Mouse (Mus musculus) lung, embryonic 14.5 days (tissue): ENCODE results near the gene Itgb1bp1. TPM values are rescaled to one million over a fixed set of nuclear protein-coding genes. Genes with fewer than 3 reads are reported as not detected.

Experiments
- ATAC-seq: fragments of 200-750 bp; cut with Nextera tagmentation; 2 replicates; pipeline ENCODE4 v1.8.0; 2017; ENCODE audit warnings: mild to moderate bottlenecking, moderate TSS enrichment, moderate library complexity; ENCODE audit not compliant: insufficient read depth
- DNase-seq: peaks from one replicate; pipeline ENCODE4 v3.0.0-alpha.2; 2015
- H3K27ac ChIP-seq: fragments of 300-500 bp; sonication (generic); 2 replicates; pipeline ENCODE4 v1.5.1; 2014; ENCODE audit warnings: low read depth, mild to moderate bottlenecking, moderate library complexity
- H3K27me3 ChIP-seq: fragments of 300-500 bp; sonication (generic); 2 replicates; pipeline ENCODE4 v1.6.1; 2014; ENCODE audit warnings: low read length, control low read depth; ENCODE audit not compliant: insufficient read depth
- H3K36me3 ChIP-seq: fragments of 300-500 bp; sonication (generic); 2 replicates; pipeline ENCODE4 v1.6.1; 2014; ENCODE audit warnings: control low read depth; ENCODE audit not compliant: insufficient read depth
- H3K4me1 ChIP-seq: fragments of 300-500 bp; sonication (generic); 2 replicates; pipeline ENCODE4 v1.6.1; 2014; ENCODE audit warnings: antibody characterized with exemption, control low read depth; ENCODE audit not compliant: insufficient read depth
- H3K4me2 ChIP-seq: fragments of 300-500 bp; sonication (generic); 2 replicates; pipeline ENCODE4 v1.6.1; 2014; ENCODE audit warnings: mild to moderate bottlenecking
- H3K4me3 ChIP-seq: fragments of 300-500 bp; sonication (generic); 2 replicates; pipeline ENCODE4 v1.5.1; 2014; ENCODE audit warnings: low read depth, low read length
- H3K9ac ChIP-seq: fragments of 300-500 bp; sonication (generic); 2 replicates; pipeline ENCODE4 v1.6.1; 2014
- H3K9me3 ChIP-seq: fragments of 300-500 bp; sonication (generic); 2 replicates; pipeline ENCODE4 v1.6.1; 2016; ENCODE audit warnings: low read depth, low read length, control low read depth
- CTCF ChIP-seq: IDR thresholded peaks from 2 replicates; pipeline ENCODE4 v1.5.1; 2016; ENCODE audit warnings: antibody characterized with exemption, low read depth
- WGBS: fragments of 180-500 bp; shearing (Covaris S2); extraction: QIAGEN DNeasy Blood & Tissue Kit; methylation state at CpG from one replicate; pipeline ENCODE4 v1.1.7; 2014; 5-methylcytosine and 5-hydroxymethylcytosine counted together
- polyA plus RNA-seq: library from polyadenylated mRNA; unstranded; fragments of >200 nt; fragmentation: Nextera tagmentation; extraction: Ambion mirVana; gene quantifications from 2 replicates; pipeline ENCODE4 v1.2.1, GENCODE M21; 2014

The Itgb1bp1 gene
- polyA plus RNA-seq, 1 experiment from 2014 or later: 49.2 TPM

DNA sequence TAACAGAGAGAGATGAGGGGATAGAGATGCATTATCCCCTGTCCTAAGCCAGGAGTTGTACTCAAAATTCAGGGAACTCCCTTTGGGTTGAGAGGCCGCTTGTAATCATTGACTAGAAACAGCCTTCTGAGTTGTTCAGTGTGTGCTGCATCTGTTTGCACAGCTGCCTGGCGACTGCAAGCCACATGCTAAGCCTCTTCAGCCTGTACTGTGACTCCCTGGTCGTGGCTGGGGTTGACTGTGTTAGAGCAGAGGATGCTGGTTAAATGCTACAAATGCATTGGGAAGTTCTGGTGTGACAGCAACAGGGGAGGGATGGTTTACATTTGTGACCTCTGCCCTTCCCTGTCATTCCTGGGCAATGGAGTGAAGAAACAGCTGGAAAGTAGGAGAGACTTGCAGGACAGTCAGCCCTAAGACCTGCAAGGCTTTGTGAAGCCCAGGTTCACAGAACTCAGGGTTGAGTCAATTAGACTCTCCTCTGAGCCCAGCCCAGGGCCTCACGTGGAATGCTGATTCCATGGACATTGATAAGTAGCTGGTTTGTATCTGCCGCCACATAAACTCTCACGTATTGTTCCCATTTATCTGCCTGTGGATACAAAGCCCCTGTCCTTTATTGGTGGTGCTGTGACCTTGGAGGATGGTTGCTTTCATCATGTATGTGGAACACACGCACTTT, 38.2 kb downstream of the Itgb1bp1 start:
- Histone ChIP-seq H3K4me1 (no peaks in the 10 kb centered on the region), H3K9me3 (no peaks in the 10 kb centered on the region), H3K9ac (no peak overlapping the region), H3K27me3 (no peaks in the 10 kb centered on the region), H3K27ac (no peak overlapping the region), H3K36me3 (peaks cover 62% of the 10 kb centered on the region), H3K4me3 (no peak overlapping the region), H3K4me2 (no peak overlapping the region)
- ATAC-seq (no peak), DNase-seq (no peak)
- no peak for TF ChIP-seq CTCF
- WGBS: 71% methylated on average over 7 of the region's 7 CpGs

DNA sequence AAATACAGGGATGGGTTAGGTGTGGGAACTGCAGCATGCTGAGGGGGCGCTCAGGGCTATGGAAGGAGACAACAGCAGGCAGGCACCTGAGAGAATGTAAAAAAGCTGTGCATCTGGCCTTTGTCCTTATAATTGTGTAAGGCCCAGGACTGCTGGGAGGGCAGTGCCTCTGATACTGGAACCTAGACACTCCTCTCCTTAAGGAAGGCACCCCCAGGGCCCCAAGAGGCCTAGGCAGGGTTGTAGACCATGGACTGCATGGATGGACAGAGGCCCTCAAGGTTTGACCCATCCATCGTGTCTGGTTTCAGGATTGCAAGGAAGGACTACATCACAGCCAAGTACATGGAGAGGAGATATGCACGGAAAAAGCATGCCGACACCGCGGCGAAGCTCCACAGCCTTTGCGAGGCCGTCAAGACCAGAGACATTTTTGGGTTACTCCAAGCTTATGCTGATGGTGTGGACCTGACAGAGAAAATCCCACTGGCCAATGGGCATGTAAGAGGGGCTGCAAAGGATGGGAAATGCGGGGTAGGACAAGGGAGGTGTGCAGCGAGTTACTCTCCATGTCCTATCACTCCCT, 41.6 kb downstream of the Itgb1bp1 start:
- no peak overlapping the region for H3K9ac ChIP-seq
- H3K4me2 ChIP-seq: no peak overlapping the region
- H3K27me3 ChIP-seq: no peaks in the 10 kb centered on the region
- no peak overlapping the region for H3K4me3 ChIP-seq
- no peaks in the 10 kb centered on the region for H3K9me3 ChIP-seq
- no peak for DNase-seq
- TF ChIP-seq CTCF: no peak
- no peak for ATAC-seq
- WGBS: 93% methylated on average over 11 of the region's 11 CpGs
- peaks cover 61% of the 10 kb centered on the region for H3K36me3 ChIP-seq
- no peak overlapping the region for H3K27ac ChIP-seq
- no peaks in the 10 kb centered on the region for H3K4me1 ChIP-seq

DNA sequence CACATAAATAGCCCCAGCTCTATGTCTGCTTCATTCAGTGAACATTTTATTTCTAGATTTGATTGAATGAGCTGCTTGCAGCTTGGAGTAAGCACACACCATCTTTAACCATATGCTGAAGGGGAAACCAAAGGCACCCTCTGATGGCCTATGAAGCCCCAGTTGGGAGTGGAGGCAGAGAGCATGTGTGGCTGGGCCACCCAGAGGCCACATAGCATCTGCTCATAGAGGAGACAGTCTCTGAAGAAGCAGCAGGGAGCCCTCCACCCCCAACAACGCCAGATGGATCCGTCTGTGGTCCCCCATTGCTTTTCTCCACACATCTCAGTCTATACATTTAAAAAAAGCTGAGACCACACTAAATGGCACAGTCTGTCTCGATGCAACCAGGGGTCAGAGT, 44.1 kb downstream of the Itgb1bp1 start:
- H3K9ac ChIP-seq: no peak overlapping the region
- no peak overlapping the region for H3K27ac ChIP-seq
- H3K9me3 ChIP-seq: no peaks in the 10 kb centered on the region
- H3K4me2 ChIP-seq: no peak overlapping the region
- WGBS: 77% methylated on average over 3 of the region's 3 CpGs
- no peak for ATAC-seq
- DNase-seq: no peak
- H3K4me1 ChIP-seq: no peaks in the 10 kb centered on the region
- no peaks in the 10 kb centered on the region for H3K27me3 ChIP-seq
- H3K4me3 ChIP-seq: no peak overlapping the region
- H3K36me3 ChIP-seq: peaks cover 50% of the 10 kb centered on the region
- TF ChIP-seq CTCF: no peak

DNA sequence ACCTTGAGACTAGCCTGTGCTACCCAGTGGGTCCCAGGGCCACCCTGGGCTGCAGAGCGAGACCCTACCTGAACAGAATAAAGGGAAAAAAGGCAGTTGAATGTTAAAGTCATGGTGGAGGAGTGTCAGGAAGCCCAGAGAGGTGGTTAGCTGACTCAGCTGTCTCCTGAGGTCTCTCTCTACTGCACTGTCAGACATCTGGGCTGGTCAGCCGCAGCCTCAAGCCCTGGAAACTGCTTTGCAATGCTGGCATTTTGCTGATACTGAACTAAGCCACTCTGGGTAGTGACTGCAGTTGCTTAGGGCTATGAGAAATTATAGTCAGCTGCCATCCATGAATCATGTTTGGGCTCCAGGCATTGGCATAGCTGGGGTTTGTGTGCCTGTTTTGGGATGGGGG, 51.5 kb downstream of the Itgb1bp1 start:
- peaks cover 49% of the 10 kb centered on the region for H3K36me3 ChIP-seq
- no peaks in the 10 kb centered on the region for H3K4me1 ChIP-seq
- H3K4me3 ChIP-seq: no peak overlapping the region
- WGBS: 79% methylated on average over 2 of the region's 2 CpGs
- no peak overlapping the region for H3K27ac ChIP-seq
- no peaks in the 10 kb centered on the region for H3K27me3 ChIP-seq
- no peak overlapping the region for H3K9ac ChIP-seq
- DNase-seq (no peak), ATAC-seq (no peak)
- no peaks in the 10 kb centered on the region for H3K9me3 ChIP-seq
- H3K4me2 ChIP-seq: no peak overlapping the region
- no peak for TF ChIP-seq CTCF

DNA sequence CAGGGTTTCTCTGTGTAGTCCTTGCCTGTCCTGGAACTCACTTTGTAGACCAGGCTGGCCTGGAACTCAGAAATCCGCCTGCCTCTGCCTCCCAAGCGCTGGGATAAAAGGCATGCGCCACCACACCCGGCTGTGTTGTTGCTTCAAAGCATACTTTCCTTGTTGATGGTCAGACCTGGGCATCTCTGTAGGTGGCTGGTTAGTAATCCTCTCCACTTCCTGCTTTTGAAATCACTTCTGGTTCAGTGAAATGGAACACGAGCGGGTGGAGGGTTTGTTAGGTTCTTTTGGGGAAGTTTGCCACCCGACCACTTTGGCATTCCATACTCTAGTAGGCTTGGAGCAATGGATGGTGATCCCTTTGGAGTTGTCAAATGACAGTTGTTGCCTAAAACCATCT, 52.4 kb downstream of the Itgb1bp1 start:
- Histone ChIP-seq H3K36me3 (peaks cover 50% of the 10 kb centered on the region), H3K9me3 (no peaks in the 10 kb centered on the region), H3K4me2 (no peak overlapping the region), H3K4me3 (no peak overlapping the region), H3K9ac (no peak overlapping the region), H3K4me1 (no peaks in the 10 kb centered on the region), H3K27ac (no peak overlapping the region), H3K27me3 (no peaks in the 10 kb centered on the region)
- no peak for TF ChIP-seq CTCF
- 84% methylated on average over 7 of the region's 7 CpGs for WGBS
- ATAC-seq (no peak), DNase-seq (no peak)

DNA sequence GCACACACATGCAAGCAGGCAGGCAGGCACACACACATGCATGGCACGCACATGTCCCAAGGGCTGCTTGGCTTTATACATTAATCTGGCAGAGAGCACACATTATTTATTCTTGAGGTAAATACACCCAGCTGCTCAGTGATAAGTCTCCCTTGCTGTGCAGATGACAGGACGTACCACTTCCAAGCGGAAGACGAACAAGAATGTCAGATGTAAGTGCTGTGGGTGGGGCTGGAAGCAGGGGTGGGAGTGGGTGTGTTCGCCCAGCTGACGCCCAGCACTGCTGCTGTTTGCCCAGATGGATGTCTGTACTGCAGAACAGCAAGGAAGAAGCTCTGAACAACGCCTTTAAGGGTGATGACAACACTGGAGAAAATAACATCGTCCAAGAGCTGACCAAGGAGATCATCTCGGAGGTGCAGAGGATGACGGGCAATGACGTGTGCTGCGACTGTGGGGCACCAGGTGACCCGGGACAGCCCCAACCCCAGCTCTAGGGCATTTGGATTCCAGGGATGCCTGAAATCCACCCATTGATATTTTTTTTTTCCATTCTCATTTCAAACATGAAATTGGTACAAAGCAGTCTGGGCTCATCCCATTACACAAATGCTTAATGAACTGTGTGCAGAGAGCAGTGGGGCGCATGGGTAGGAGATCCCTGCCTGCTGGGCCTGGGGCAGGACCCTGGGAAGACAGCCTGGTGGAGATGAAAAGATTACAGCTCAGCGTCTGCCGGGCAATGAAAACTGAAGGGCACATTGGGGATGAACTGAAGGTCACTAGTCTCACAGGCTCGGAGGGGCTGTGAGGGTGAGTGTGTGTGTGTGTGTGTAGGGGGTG, 56.8 kb downstream of the Itgb1bp1 start:
- H3K36me3 ChIP-seq: peaks cover 37% of the 10 kb centered on the region
- no peaks in the 10 kb centered on the region for H3K27me3 ChIP-seq
- DNase-seq: peak; percentile 11
- H3K4me2 ChIP-seq: no peak overlapping the region
- WGBS: 60% methylated on average over 17 of the region's 17 CpGs
- H3K4me1 ChIP-seq: peaks cover 7% of the 10 kb centered on the region; the same call in 1 of the 2 replicates
- no peak for TF ChIP-seq CTCF
- H3K4me3 ChIP-seq: no peak overlapping the region
- no peak overlapping the region for H3K27ac ChIP-seq
- no peak for ATAC-seq
- no peak overlapping the region for H3K9ac ChIP-seq
- H3K9me3 ChIP-seq: no peaks in the 10 kb centered on the region

DNA sequence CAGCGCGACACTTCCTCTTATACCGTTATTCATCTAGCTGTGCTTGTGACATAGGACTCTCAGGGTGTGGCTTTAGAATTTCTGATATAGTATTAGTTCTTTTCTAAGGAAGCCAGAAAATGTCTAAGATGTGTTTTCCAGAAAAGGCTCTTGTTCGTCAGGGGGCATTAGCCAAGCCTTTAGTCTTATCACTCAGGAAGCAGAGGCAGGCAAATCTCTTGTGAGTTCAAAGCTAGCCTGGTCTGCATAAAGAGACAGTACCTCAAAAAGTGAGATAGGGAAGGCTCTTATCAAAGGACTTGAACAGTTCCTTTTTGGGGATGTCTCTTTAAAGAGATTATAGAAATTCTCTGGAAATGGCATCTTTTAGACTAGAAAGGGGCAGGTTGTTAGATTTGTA, 57.4 kb downstream of the Itgb1bp1 start:
- TF ChIP-seq CTCF: no peak
- H3K9me3 ChIP-seq: no peaks in the 10 kb centered on the region
- H3K27me3 ChIP-seq: no peaks in the 10 kb centered on the region
- H3K4me1 ChIP-seq: peaks cover 7% of the 10 kb centered on the region; the same call in 1 of the 2 replicates
- H3K36me3 ChIP-seq: peaks cover 44% of the 10 kb centered on the region
- 89% methylated on average over 4 of the region's 4 CpGs for WGBS
- no peak for DNase-seq
- no peak overlapping the region for H3K4me2 ChIP-seq
- no peak overlapping the region for H3K27ac ChIP-seq
- H3K4me3 ChIP-seq: no peak overlapping the region
- H3K9ac ChIP-seq: no peak overlapping the region
- ATAC-seq: no peak
